ENCODE assay signal across 24 mouse cellular contexts in the genomic region with DNA sequence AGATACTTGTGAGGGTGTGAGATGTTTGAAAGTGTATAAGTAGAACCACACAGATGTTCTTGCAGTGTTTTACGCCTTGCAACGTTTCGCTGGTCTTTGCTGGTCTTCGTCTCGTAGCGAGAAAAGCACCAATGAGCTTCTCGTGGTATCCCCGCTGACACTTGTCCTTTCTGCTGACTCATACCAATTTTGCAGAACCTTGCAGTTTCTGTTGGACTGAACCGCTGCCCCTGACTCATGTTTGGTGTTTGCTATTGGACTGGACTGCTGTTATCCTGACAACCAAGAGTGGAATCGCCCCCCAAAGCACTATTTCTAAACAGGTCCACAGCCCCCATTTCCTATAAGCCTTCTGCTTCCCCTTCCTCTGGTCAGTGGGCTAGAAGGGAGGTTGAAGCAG. TPM values are rescaled to one million over a fixed set of nuclear protein-coding genes. Genes with fewer than 3 reads are reported as not detected.
DNase-seq lines count a peak whose midpoint lies in the region; ATAC-seq and TF ChIP-seq lines count a peak whose summit lies in the region.
"Had no signal": no experiment of that assay in that cellular context is flagged by ENCODE, and none has a peak within 500 bp of the region (broad histone marks: within the 10 kb centered on the region; RNA-seq: fewer than 3 reads in every experiment).

No protein-coding gene starts in this region.

- 0 out of 2 replicates have a peak, but pooled peaks have one; percentile 26 for ATAC-seq in megakaryocyte progenitor cell, adult 5-6 weeks (replicated peaks; ENCODE audit: poor library complexity)
- no peak for ATAC-seq in monocyte, adult 5-6 weeks (replicated peaks; ENCODE audit: insufficient number of reproducible peaks, low FRiP score, low TSS enrichment, poor library complexity, severe bottlenecking)
- ATAC-seq: forebrain, embryonic 13.5 days; forebrain, postnatal 0 days had no signal

- WGBS in spleen, adult 2 months: 56% methylated on average over 10 of the region's 10 CpGs

- TF ChIP-seq CTCF in spleen, adult 2 months (IDR thresholded peaks at IDR 0.05; ENCODE audit: extremely low read depth, insufficient read depth, insufficient read length, insufficient replicate concordance): no peak

- DNase-seq in heart, adult 11 months: peak; percentile 88
- no peak for DNase-seq in heart, adult 18-20 months
- DNase-seq in spleen, adult 2 months (ENCODE audit: low read depth in 1 of 2, low spot score in 2 of 2): no peak
- no peak for DNase-seq in spleen, postnatal 4 days (ENCODE audit: low spot score in 2 of 2)
- DNase-seq in thymus, postnatal 4 days: no peak
- DNase-seq: adrenal gland, adult 8-10 months; adrenal gland, postnatal 36 days; cerebellum, adult 2 months; cerebellum, postnatal 10 days; forebrain, postnatal 0 days; gastrocnemius, postnatal 14 days; heart, postnatal 10 days; heart, postnatal 4 days had no signal

- H3K36me3 ChIP-seq in spleen, adult 2 months (ENCODE audit: control insufficient read depth, insufficient read depth, low read length): no peaks in the 10 kb centered on the region
- H3K36me3 ChIP-seq: embryonic facial prominence, embryonic 10.5 days; G1E; heart, embryonic 10.5 days; hindbrain, embryonic 13.5 days had no signal

- peak overlapping the region; percentile 61 for H3K27ac ChIP-seq in spleen, adult 2 months (ENCODE audit: insufficient read depth, low read length)
- H3K27ac ChIP-seq: embryonic facial prominence, embryonic 10.5 days; forebrain, embryonic 13.5 days; heart, embryonic 10.5 days; hindbrain, embryonic 13.5 days had no signal

- no peak for TF ChIP-seq POLR2A in spleen, adult 2 months (IDR thresholded peaks at IDR 0.05; ENCODE audit: low read depth, low read length)

- H3K4me3 ChIP-seq in spleen, adult 2 months (ENCODE audit: extremely low read depth, insufficient read depth, insufficient read length): no peak overlapping the region
- H3K4me3 ChIP-seq: embryonic facial prominence, embryonic 10.5 days; forebrain, embryonic 13.5 days; heart, embryonic 10.5 days; hindbrain, embryonic 13.5 days had no signal

- H3K27me3 ChIP-seq in spleen, adult 2 months (ENCODE audit: control insufficient read depth, insufficient read depth, low read length): no peaks in the 10 kb centered on the region
- H3K27me3 ChIP-seq: forebrain, embryonic 13.5 days; hindbrain, embryonic 13.5 days had no signal

- H3K4me1 ChIP-seq in spleen, adult 2 months (ENCODE audit: control insufficient read depth, insufficient read depth, insufficient read length): no peaks in the 10 kb centered on the region

RNA-seq across cellular contexts. Expression of gene Gast, which starts 10.1 kb away (rescaled TPM):
- not detected for total RNA-seq in heart, adult 18-20 months (2021)
- not detected in 2 replicates for polyA plus RNA-seq in spleen, adult 2 months (2012; rRNA removed)
- total RNA-seq in megakaryocyte progenitor cell, adult 5-6 weeks (2015): not detected in 2 replicates
- total RNA-seq in megakaryocyte progenitor cell, adult 5-6 weeks (2017): not detected in 2 replicates
- not detected in 3 replicates for total RNA-seq in monocyte, adult 5-6 weeks (2017)
- total RNA-seq: adrenal gland, adult 8-10 months; adrenal gland, postnatal 36 days; forebrain, postnatal 0 days; G1E; gastrocnemius, adult 18-20 months; gastrocnemius, postnatal 14 days; heart, postnatal 10 days; heart, postnatal 4 days had no signal
- polyA plus RNA-seq: C2C12; cerebellum, adult 2 months; G1E; gonadal fat pad, adult 2 months; heart, embryonic 10.5 days; heart, embryonic 14.5 days had no signal

RNA-seq across cellular contexts. Expression of gene Hap1, which starts 11.7 kb away (rescaled TPM):
- total RNA-seq in heart, adult 18-20 months (2021): 1 to 10 TPM; 1.8 to 1.9 TPM
- 22.0 and 24.7 TPM in 2 replicates for polyA plus RNA-seq in spleen, adult 2 months (2012; rRNA removed)
- not detected in 2 replicates for total RNA-seq in megakaryocyte progenitor cell, adult 5-6 weeks (2015)
- not detected in 2 replicates for total RNA-seq in megakaryocyte progenitor cell, adult 5-6 weeks (2017)
- 1.3 to 2.7 TPM in 2 of 3 replicates, not detected in the other for total RNA-seq in monocyte, adult 5-6 weeks (2017)
- polyA plus RNA-seq: G1E had no signal

RNA-seq across cellular contexts. Expression of gene Eif1, which starts 24.6 kb away (rescaled TPM):
- 1,000 to 10,000 TPM; 1,847 to 1,982 TPM for total RNA-seq in heart, adult 18-20 months (2021)
- polyA plus RNA-seq in spleen, adult 2 months (2012; rRNA removed): 74.0 and 83.2 TPM in 2 replicates
- total RNA-seq in megakaryocyte progenitor cell, adult 5-6 weeks (2015): 1,262 and 1,322 TPM in 2 replicates
- 95.6 and 142 TPM in 2 replicates for total RNA-seq in megakaryocyte progenitor cell, adult 5-6 weeks (2017)
- total RNA-seq in monocyte, adult 5-6 weeks (2017): 374 to 712 TPM (median 492 TPM) in 3 replicates

RNA-seq across cellular contexts. Expression of gene Jup, which starts 53.3 kb away (rescaled TPM):
- total RNA-seq in heart, adult 18-20 months (2021): 100 to 1,000 TPM; 208 to 239 TPM
- polyA plus RNA-seq in spleen, adult 2 months (2012; rRNA removed): 84.5 and 91.6 TPM in 2 replicates
- total RNA-seq in megakaryocyte progenitor cell, adult 5-6 weeks (2015): 1.5 and 4.0 TPM in 2 replicates
- total RNA-seq in megakaryocyte progenitor cell, adult 5-6 weeks (2017): 1.4 and 2.5 TPM in 2 replicates
- total RNA-seq in monocyte, adult 5-6 weeks (2017): 14.7 to 28.8 TPM (median 21.2 TPM) in 3 replicates
- polyA plus RNA-seq: G1E had no signal
